Mouse (Mus musculus): ENCODE results near the gene Dnajb5. TPM values are rescaled to one million over a fixed set of nuclear protein-coding genes. Genes with fewer than 3 reads are reported as not detected.

The Dnajb5 gene
- polyA plus RNA-seq (2012; fragmentation: generic; extraction: Trizol): 5.3 TPM
- long read RNA-seq, experiment 1, partial matches to known transcripts: 0 of 2 reads
- long read RNA-seq, experiment 1, other reads (novel, unspliced or antisense): 1 of 2 reads
- long read RNA-seq, experiment 2, transcript Dnajb5-203 (4 exons, 3,093 nt): major isoform, 5 of 7 reads
- long read RNA-seq, experiment 2, partial matches to known transcripts: 0 of 7 reads
- long read RNA-seq, experiment 2, other reads (novel, unspliced or antisense): 1 of 7 reads

DNA sequence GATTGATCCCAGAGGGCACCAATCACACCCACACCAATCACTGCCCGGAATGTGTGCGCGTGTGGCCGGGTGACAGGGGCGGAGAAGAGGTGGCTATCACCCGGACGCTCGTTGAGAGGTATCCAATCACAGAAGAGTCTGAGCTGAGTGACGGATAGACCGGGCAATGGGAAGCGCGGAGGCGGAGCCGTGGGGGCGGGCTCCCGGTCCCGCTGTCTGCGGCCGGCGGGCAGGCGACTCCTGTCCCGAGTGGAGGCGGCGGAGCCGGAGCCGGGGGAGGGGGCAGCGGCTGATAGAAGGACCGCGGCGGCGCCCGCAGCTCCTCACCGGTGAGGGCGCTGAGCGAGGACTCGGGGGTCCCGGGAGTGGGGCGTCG, at the start of gene Dnajb5:
TSS of gene Dnajb5 (plus strand) at position 139 of the 376 bp plus-strand sequence.
- H3K79me2 ChIP-seq (ENCODE audit: control insufficient read depth, insufficient read depth): no peaks in the 10 kb centered on the region
- no peaks in the 10 kb centered on the region for H3K79me3 ChIP-seq (ENCODE audit: low read depth)
- H3K36me3 ChIP-seq (ENCODE audit: control insufficient read depth, insufficient read depth): no peaks in the 10 kb centered on the region
- H3K4me3 ChIP-seq (ENCODE audit: insufficient read depth, poor library complexity, severe bottlenecking): peak within 1 kb of the TSS; percentile 55
- no peak for TF ChIP-seq MYOD1 (IDR thresholded peaks at IDR 0.05; ENCODE audit: control insufficient read depth, insufficient read length, low read depth)
- TF ChIP-seq MYOG (IDR thresholded peaks at IDR 0.05; ENCODE audit: control insufficient read depth, extremely low read depth, insufficient read length): no peak
- no peak for TF ChIP-seq FOSL1 (IDR thresholded peaks at IDR 0.05; ENCODE audit: insufficient read depth, low read length, poor library complexity, severe bottlenecking)
- TF ChIP-seq CTCF (IDR thresholded peaks at IDR 0.05; ENCODE audit: control insufficient read depth, insufficient read depth, insufficient read length): no peak
- TF ChIP-seq USF1 (IDR thresholded peaks at IDR 0.05; ENCODE audit: low read depth): no peak
- TF ChIP-seq CEBPB (IDR thresholded peaks at IDR 0.05; ENCODE audit: low read depth): no peak
- peak; percentile 61 for TF ChIP-seq MAX (IDR thresholded peaks at IDR 0.05)
- peak within 1 kb of the TSS; percentile 82 for H3ac ChIP-seq (ENCODE audit: control insufficient read depth, insufficient read length, low read depth)
- no peaks in the 10 kb centered on the region for H3K27me3 ChIP-seq (ENCODE audit: control insufficient read depth, insufficient read depth, insufficient read length)

DNA sequence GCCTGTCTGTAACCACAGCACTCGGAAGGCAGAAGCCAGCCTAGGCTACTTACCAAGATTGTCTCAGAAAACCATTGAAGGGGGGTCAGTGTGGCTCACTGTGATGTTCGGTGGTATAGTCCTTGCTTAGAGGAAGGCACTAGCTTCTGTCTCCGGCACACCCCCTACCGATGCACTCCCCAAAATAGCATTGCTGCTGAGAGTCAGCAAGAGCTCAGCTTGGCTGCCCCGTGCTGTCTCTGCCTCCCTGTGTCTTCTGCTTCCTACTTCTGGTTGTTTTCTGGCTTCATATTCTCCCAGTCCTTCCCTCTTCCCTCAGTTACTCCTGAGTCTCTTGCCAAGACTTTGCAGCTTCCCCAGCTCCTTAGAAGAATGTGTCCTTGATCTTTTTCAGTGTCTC, 48.7 kb upstream of the Dnajb5 start:
- no peak overlapping the region for H3ac ChIP-seq (ENCODE audit: control insufficient read depth, insufficient read length, low read depth)
- no peak overlapping the region for H3K4me3 ChIP-seq (ENCODE audit: insufficient read depth, poor library complexity, severe bottlenecking)
- H3K36me3 ChIP-seq (ENCODE audit: control insufficient read depth, insufficient read depth): no peaks in the 10 kb centered on the region
- no peaks in the 10 kb centered on the region for H3K79me2 ChIP-seq (ENCODE audit: control insufficient read depth, insufficient read depth)
- TF ChIP-seq CTCF (IDR thresholded peaks at IDR 0.05; ENCODE audit: control insufficient read depth, insufficient read depth, insufficient read length): no peak
- no peak for TF ChIP-seq USF1 (IDR thresholded peaks at IDR 0.05; ENCODE audit: low read depth)
- no peak for TF ChIP-seq MYOG (IDR thresholded peaks at IDR 0.05; ENCODE audit: control insufficient read depth, extremely low read depth, insufficient read length)
- TF ChIP-seq MAX (IDR thresholded peaks at IDR 0.05): no peak
- no peak for TF ChIP-seq FOSL1 (IDR thresholded peaks at IDR 0.05; ENCODE audit: insufficient read depth, low read length, poor library complexity, severe bottlenecking)
- TF ChIP-seq CEBPB (IDR thresholded peaks at IDR 0.05; ENCODE audit: low read depth): no peak
- TF ChIP-seq MYOD1 (IDR thresholded peaks at IDR 0.05; ENCODE audit: control insufficient read depth, insufficient read length, low read depth): no peak
- H3K27me3 ChIP-seq (ENCODE audit: control insufficient read depth, insufficient read depth, insufficient read length): peaks cover 32% of the 10 kb centered on the region
- no peaks in the 10 kb centered on the region for H3K79me3 ChIP-seq (ENCODE audit: low read depth)

DNA sequence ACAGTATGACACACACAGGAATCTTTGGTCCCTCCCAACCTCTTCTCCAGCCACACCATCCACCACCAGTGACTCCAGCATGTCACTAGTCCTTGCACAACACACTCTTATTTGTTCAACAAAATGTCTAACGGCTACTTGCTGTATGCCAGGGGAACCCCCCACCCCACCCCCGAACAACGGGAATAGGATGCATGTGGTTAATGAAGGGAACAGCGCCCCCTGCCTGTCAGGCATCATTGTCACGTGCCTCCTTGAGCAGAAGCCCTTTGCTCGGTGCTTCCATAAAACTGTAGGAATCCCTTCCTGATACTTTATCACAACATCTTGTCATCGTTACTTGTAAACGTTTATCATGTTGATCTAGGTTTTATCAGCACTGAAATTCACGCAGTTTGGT, 47.4 kb upstream of the Dnajb5 start:
- no peak for TF ChIP-seq FOSL1 (IDR thresholded peaks at IDR 0.05; ENCODE audit: insufficient read depth, low read length, poor library complexity, severe bottlenecking)
- peak; percentile 58 for TF ChIP-seq USF1 (IDR thresholded peaks at IDR 0.05; ENCODE audit: low read depth)
- no peaks in the 10 kb centered on the region for H3K36me3 ChIP-seq (ENCODE audit: control insufficient read depth, insufficient read depth)
- H3K79me3 ChIP-seq (ENCODE audit: low read depth): no peaks in the 10 kb centered on the region
- H3K79me2 ChIP-seq (ENCODE audit: control insufficient read depth, insufficient read depth): no peaks in the 10 kb centered on the region
- no peak overlapping the region for H3K4me3 ChIP-seq (ENCODE audit: insufficient read depth, poor library complexity, severe bottlenecking)
- no peak overlapping the region for H3ac ChIP-seq (ENCODE audit: control insufficient read depth, insufficient read length, low read depth)
- peaks cover 32% of the 10 kb centered on the region for H3K27me3 ChIP-seq (ENCODE audit: control insufficient read depth, insufficient read depth, insufficient read length)

DNA sequence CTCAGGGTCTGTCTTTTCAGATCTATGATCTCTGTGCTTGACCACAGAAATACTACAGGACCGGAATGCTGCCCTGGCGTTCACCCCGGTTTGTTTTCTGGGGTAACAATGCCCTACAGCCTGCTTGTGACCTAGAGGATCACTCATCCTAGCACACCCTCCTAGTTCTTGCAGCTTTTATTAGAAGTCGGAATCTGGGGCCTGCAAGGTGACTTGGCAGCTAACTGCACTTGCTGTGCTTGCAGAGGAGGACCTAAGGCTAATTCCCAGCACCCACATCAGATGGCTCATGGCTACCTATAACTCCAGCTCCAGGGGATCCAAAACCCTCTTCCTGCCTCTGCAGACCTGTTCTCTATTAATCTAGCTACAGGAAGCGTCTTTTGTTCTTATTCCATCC, 46.9 kb upstream of the Dnajb5 start:
- Histone ChIP-seq H3K36me3 (ENCODE audit: control insufficient read depth, insufficient read depth) (no peaks in the 10 kb centered on the region), H3K4me3 (ENCODE audit: insufficient read depth, poor library complexity, severe bottlenecking) (no peak overlapping the region), H3K79me2 (ENCODE audit: control insufficient read depth, insufficient read depth) (no peaks in the 10 kb centered on the region), H3K27me3 (ENCODE audit: control insufficient read depth, insufficient read depth, insufficient read length) (peaks cover 32% of the 10 kb centered on the region), H3K79me3 (ENCODE audit: low read depth) (no peaks in the 10 kb centered on the region), H3ac (ENCODE audit: control insufficient read depth, insufficient read length, low read depth) (no peak overlapping the region)
- TF ChIP-seq FOSL1 (IDR thresholded peaks at IDR 0.05; ENCODE audit: insufficient read depth, low read length, poor library complexity, severe bottlenecking) (no peak), CEBPB (IDR thresholded peaks at IDR 0.05; ENCODE audit: low read depth) (no peak), CTCF (IDR thresholded peaks at IDR 0.05; ENCODE audit: control insufficient read depth, insufficient read depth, insufficient read length) (no peak), USF1 (IDR thresholded peaks at IDR 0.05; ENCODE audit: low read depth) (no peak)

DNA sequence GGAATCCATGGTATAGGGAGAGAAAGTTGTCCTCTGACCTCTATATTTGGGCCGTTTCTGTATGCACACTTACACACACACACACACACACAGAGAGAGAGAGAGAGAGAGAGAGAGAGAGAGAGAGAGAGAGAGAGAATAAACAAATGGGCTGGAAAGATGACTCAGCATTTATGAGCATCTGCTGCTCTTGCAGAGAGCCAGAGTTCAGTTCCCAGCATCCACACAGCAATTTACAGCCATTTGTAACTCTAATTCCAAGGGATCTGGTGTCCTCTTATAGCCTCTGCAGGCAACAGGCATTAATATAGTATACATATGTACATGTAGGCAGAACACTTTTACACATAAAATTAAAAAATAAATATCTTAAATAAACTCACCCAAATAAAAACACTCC, 45.7 kb upstream of the Dnajb5 start:
- Histone ChIP-seq H3K79me2 (ENCODE audit: control insufficient read depth, insufficient read depth) (no peaks in the 10 kb centered on the region), H3K27me3 (ENCODE audit: control insufficient read depth, insufficient read depth, insufficient read length) (peaks cover 32% of the 10 kb centered on the region), H3ac (ENCODE audit: control insufficient read depth, insufficient read length, low read depth) (no peak overlapping the region), H3K36me3 (ENCODE audit: control insufficient read depth, insufficient read depth) (no peaks in the 10 kb centered on the region), H3K79me3 (ENCODE audit: low read depth) (no peaks in the 10 kb centered on the region), H3K4me3 (ENCODE audit: insufficient read depth, poor library complexity, severe bottlenecking) (no peak overlapping the region)
- TF ChIP-seq CEBPB (IDR thresholded peaks at IDR 0.05; ENCODE audit: low read depth) (no peak), MYOG (IDR thresholded peaks at IDR 0.05; ENCODE audit: control insufficient read depth, extremely low read depth, insufficient read length) (no peak), USF1 (IDR thresholded peaks at IDR 0.05; ENCODE audit: low read depth) (no peak), CTCF (IDR thresholded peaks at IDR 0.05; ENCODE audit: control insufficient read depth, insufficient read depth, insufficient read length) (no peak)

DNA sequence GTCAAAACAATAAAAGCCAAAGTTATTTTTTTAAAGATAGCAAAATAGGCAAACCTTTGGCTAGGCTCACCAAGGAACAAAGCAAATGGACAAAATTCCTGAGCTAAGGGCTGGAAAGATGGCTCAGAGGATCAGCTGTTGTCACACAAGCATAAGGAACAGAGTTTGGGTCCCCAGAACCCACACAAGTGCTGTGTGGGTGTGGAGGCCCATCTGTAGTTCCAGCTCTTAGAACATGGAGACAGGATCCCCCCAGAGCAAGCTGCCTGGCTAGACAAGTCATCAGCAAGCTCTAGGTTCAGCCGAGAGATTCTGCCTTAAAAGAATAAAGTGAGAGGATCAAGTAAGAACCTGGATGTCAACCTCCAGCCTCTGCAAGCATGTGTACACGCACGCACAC, 45.1 kb upstream of the Dnajb5 start:
- Histone ChIP-seq H3K79me3 (ENCODE audit: low read depth) (no peaks in the 10 kb centered on the region), H3K4me3 (ENCODE audit: insufficient read depth, poor library complexity, severe bottlenecking) (no peak overlapping the region), H3K27me3 (ENCODE audit: control insufficient read depth, insufficient read depth, insufficient read length) (peaks cover 32% of the 10 kb centered on the region), H3K36me3 (ENCODE audit: control insufficient read depth, insufficient read depth) (no peaks in the 10 kb centered on the region), H3K79me2 (ENCODE audit: control insufficient read depth, insufficient read depth) (no peaks in the 10 kb centered on the region), H3ac (ENCODE audit: control insufficient read depth, insufficient read length, low read depth) (no peak overlapping the region)
- TF ChIP-seq MYOG (IDR thresholded peaks at IDR 0.05; ENCODE audit: control insufficient read depth, extremely low read depth, insufficient read length) (no peak), CEBPB (IDR thresholded peaks at IDR 0.05; ENCODE audit: low read depth) (no peak), CTCF (IDR thresholded peaks at IDR 0.05; ENCODE audit: control insufficient read depth, insufficient read depth, insufficient read length) (no peak), USF1 (IDR thresholded peaks at IDR 0.05; ENCODE audit: low read depth) (no peak), MAX (IDR thresholded peaks at IDR 0.05) (no peak), MYOD1 (IDR thresholded peaks at IDR 0.05; ENCODE audit: control insufficient read depth, insufficient read length, low read depth) (no peak), FOSL1 (IDR thresholded peaks at IDR 0.05; ENCODE audit: insufficient read depth, low read length, poor library complexity, severe bottlenecking) (no peak)
